Mouse (Mus musculus) heart, adult 2 months (tissue): ENCODE measurements around the gene Gpha2. TPM values are rescaled to one million over a fixed set of nuclear protein-coding genes. Genes with fewer than 3 reads are reported as not detected.

Experiments used
- DNase-seq, 2 experiments: peaks; one replicate each; pipeline ENCODE4 v3.0.0; 2021
- H3K27ac ChIP-seq: fragments of 200-600 bp; 2 replicates; pipeline ENCODE4 v1.8.1; 2022
- H3K27me3 ChIP-seq: fragments of 200-500 bp; 2 replicates; pipeline ENCODE4 v1.6.1; 2012; ENCODE audit warnings: mild to moderate bottlenecking, low read length, inconsistent platforms, mixed read lengths; ENCODE audit not compliant: control insufficient read depth, insufficient read depth
- H3K36me3 ChIP-seq: fragments of 200-500 bp; 2 replicates; pipeline ENCODE4 v1.6.1; 2012; ENCODE audit warnings: low read length, inconsistent platforms; ENCODE audit not compliant: control insufficient read depth, insufficient read depth
- H3K4me1 ChIP-seq: fragments of 200-500 bp; 2 replicates; pipeline ENCODE4 v1.6.1; 2011; ENCODE audit warnings: low read length; ENCODE audit not compliant: control insufficient read depth, insufficient read depth
- H3K4me3 ChIP-seq: fragments of 200-600 bp; 2 replicates; pipeline ENCODE4 v1.8.1; 2022
- H3K79me2 ChIP-seq: fragments of 200-500 bp; replicated peaks from 2 replicates; pipeline ENCODE4 v1.6.1; 2012; ENCODE audit warnings: mild to moderate bottlenecking, inconsistent platforms, low read length, moderate library complexity, mixed read lengths; ENCODE audit not compliant: control insufficient read depth, insufficient read depth
- H3K9ac ChIP-seq: fragments of 200-500 bp; 2 replicates; pipeline ENCODE4 v1.6.1; 2012; ENCODE audit warnings: low read depth, mild to moderate bottlenecking, control low read depth, inconsistent platforms, low read length, mixed read lengths
- CTCF ChIP-seq: fragments of 200-600 bp; IDR thresholded peaks from 2 replicates; pipeline ENCODE4 v1.8.1; 2022; ENCODE audit warnings: antibody characterized with exemption, mild to moderate bottlenecking, moderate library complexity
- EP300 ChIP-seq: fragments of 200-500 bp; IDR thresholded peaks from 2 replicates; pipeline ENCODE4 v1.6.1; 2011; ENCODE audit warnings: low read depth, low read length, control low read depth; ENCODE audit not compliant: insufficient read depth
- POLR2A ChIP-seq: fragments of 200-500 bp; IDR thresholded peaks from 2 replicates; pipeline ENCODE4 v1.6.1; 2011; ENCODE audit warnings: mild to moderate bottlenecking, low read depth, low read length, control low read depth; ENCODE audit not compliant: insufficient read depth
- WGBS: fragments of 180-500 bp; shearing (Covaris S2); methylation state at CpG from one replicate; pipeline ENCODE4 v1.1.7; 2018; 5-methylcytosine and 5-hydroxymethylcytosine counted together
- intact Hi-C: fragments of 180-260 bp; cut with DNase I; formaldehyde crosslinking; loops from one replicate; pipeline ENCODE4 v1.15.1; 2025
- polyA plus RNA-seq: library from polyadenylated mRNA; depleted of rRNA; stranded (reverse); fragments of >200 nt; gene quantifications from 2 replicates; pipeline ENCODE4 v1.2.3, GENCODE M21; 2012
- total RNA-seq, 2 experiments: library from RNA; stranded (reverse); gene quantifications; 2 replicates each; pipeline ENCODE4 v1.2.3; 2021

Gene Gpha2
- total and polyA plus RNA-seq, 3 experiments = 0.27 TPM; not detected in 2

DNA sequence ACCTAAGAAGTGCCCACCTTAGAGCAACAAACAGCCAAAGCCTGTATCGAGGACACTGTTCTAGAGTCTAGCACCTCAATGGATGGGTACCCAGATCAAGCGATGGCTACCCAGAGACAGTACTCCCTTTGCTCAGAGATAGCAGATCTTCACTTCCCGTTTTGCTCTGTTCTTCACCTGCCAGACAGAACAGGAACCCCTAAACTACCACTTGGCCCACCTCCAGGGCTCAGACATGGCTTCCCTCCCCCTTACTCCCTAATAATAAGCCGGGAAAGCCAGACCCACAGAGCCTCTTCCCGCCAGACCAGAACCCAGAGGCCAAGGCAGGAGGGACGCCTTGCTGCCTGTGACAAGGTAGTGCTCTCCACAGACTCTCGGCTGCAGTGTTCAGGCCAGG is 10.7 kb downstream of the Gpha2 start:
- no peaks in the 10 kb centered on the region for H3K36me3 ChIP-seq
- no peak overlapping the region for H3K9ac ChIP-seq
- peaks cover 3% of the 10 kb centered on the region for H3K4me1 ChIP-seq
- no peaks in the 10 kb centered on the region for H3K79me2 ChIP-seq
- no peak overlapping the region for H3K27ac ChIP-seq
- intact Hi-C loops = loop anchor here (1.0 to 2.0 kb wide), 2 partner anchors 96 to 109 kb away; partner anchors contain the start of genes Arl2, Batf2 and Snx15
- WGBS = 73% methylated on average over 7 of the region's 7 CpGs
- peak in 1 of 2 experiments; percentile 23 for DNase-seq
- H3K4me3 ChIP-seq = no peak overlapping the region
- TF ChIP-seq POLR2A (no peak), CTCF (no peak), EP300 (no peak)
- H3K27me3 ChIP-seq = no peaks in the 10 kb centered on the region

DNA sequence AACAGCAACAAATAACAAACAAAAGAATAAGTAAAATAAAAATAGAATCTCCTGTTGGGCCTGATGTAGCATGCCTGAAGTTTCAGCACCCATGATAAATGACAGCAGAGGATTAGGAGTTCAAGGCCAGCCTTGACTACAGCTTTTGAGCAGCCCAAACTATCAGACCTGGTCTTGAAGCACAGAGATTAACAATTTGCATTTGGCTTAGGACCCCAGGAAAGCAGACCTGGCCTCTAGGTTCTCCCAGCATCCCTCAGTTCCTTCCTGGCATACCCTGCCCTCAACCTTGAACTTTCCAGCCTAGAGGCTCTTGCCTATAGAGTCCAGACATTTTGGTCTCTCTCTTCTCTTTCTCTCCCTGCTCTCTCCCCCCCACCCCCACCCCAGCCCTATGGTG is 12.6 kb downstream of the Gpha2 start:
- Histone ChIP-seq H3K36me3 (no peaks in the 10 kb centered on the region), H3K27ac (no peak overlapping the region), H3K27me3 (no peaks in the 10 kb centered on the region), H3K4me1 (peaks cover 3% of the 10 kb centered on the region), H3K4me3 (no peak overlapping the region), H3K79me2 (no peaks in the 10 kb centered on the region), H3K9ac (no peak overlapping the region)
- TF ChIP-seq EP300 (no peak), CTCF (no peak), POLR2A (no peak)
- no peak for DNase-seq
- intact Hi-C loops = no loop called here

GRCm38 (mm10) chr19:6240136-6240535 is 14.0 kb downstream of the Gpha2 start:
- H3K4me3 ChIP-seq = no peak overlapping the region
- peaks cover 3% of the 10 kb centered on the region for H3K4me1 ChIP-seq
- WGBS = 38% methylated on average over 1 of the region's 1 CpGs
- no peak overlapping the region for H3K9ac ChIP-seq
- intact Hi-C loops = no loop called here
- H3K27me3 ChIP-seq = no peaks in the 10 kb centered on the region
- H3K27ac ChIP-seq = no peak overlapping the region
- H3K36me3 ChIP-seq = no peaks in the 10 kb centered on the region
- no peaks in the 10 kb centered on the region for H3K79me2 ChIP-seq
- DNase-seq = no peak
- TF ChIP-seq CTCF = no peak
- no peak for TF ChIP-seq EP300
- TF ChIP-seq POLR2A = no peak

GRCm38 (mm10) chr19:6240725-6241124 is 14.5 kb downstream of the Gpha2 start:
- no peaks in the 10 kb centered on the region for H3K79me2 ChIP-seq
- intact Hi-C loops = no loop called here
- peak overlapping the region; percentile 42 for H3K4me3 ChIP-seq
- no peak for TF ChIP-seq EP300
- no peak for TF ChIP-seq POLR2A
- no peak for TF ChIP-seq CTCF
- H3K4me1 ChIP-seq = peaks cover 3% of the 10 kb centered on the region
- 35% methylated on average over 5 of the region's 5 CpGs for WGBS
- no peak for DNase-seq
- no peak overlapping the region for H3K9ac ChIP-seq
- H3K27ac ChIP-seq = peak overlapping the region; percentile 75
- H3K27me3 ChIP-seq = no peaks in the 10 kb centered on the region
- H3K36me3 ChIP-seq = no peaks in the 10 kb centered on the region

DNA sequence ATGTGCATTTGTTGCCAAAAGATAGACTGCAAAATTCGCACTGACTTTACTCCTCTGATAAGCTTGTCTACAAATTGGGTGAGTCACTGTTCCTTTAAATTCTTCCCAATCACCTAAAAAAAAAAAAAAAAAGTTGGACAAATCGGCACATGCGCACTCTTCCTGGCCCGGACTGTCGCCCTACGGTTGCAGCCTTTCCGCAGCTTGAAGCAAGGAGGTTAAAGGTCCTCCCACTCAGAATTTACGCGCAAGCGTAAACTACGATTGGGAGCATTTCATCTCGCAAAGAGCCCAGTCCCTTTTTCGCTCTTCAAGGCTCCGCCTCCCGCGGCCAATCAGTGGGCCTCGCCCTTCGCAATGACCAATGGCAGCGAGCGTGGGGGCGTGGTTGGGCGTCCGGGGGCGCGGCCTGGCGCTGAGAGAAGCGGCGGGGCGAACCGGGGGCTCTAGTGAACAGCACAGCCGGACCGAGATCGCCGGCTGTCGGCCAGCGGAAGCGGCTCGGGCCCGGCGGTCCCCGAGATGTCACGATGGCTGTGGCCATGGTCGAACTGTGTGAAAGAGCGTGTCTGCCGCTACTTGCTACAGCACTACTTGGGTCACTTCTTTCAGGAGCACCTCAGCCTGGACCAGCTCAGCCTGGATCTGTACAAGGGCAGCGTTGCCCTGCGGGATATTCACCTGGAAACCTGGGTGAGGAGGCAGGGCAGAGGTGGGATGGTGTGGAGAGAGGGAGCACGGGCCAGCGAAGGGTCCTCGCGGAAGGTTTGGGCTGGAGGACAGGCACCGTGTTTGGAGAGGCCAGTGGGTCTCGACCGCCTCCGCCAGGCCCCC is 15.3 kb downstream of the Gpha2 start, which contains the start of gene Atg2a:
Atg2a (plus strand) TSS at position 395 of the 834 bp plus-strand sequence.
- under 1% methylated on average over 55 of the region's 55 CpGs for WGBS

GRCm38 (mm10) chr19:6242281-6242680 is 16.1 kb downstream of the Gpha2 start:
- H3K79me2 ChIP-seq = no peaks in the 10 kb centered on the region
- intact Hi-C loops = no loop called here
- peak overlapping the region; percentile 86 for H3K27ac ChIP-seq
- 0% methylated on average over 4 of the region's 4 CpGs for WGBS
- no peaks in the 10 kb centered on the region for H3K27me3 ChIP-seq
- peak overlapping the region; percentile 96 for H3K4me3 ChIP-seq
- peak overlapping the region; percentile 80 for H3K9ac ChIP-seq
- TF ChIP-seq POLR2A (0 out of 2 replicates have a peak, but pooled peaks have one; percentile 38), EP300 (0 out of 2 replicates have a peak, but pooled peaks have one; percentile 25), CTCF (no peak)
- no peaks in the 10 kb centered on the region; the same call in none of the 2 replicates for H3K4me1 ChIP-seq
- peak; percentile 55 to 63 for DNase-seq
- H3K36me3 ChIP-seq = no peaks in the 10 kb centered on the region

More for the DNA sequence above, 15.3 kb downstream of the Gpha2 start, which contains the start of gene Atg2a:
- H3K4me3 ChIP-seq = peak within 1 kb of the TSS; percentile 96
- peak within 1 kb of the TSS; percentile 86 for H3K27ac ChIP-seq
- peak; percentile 98 to 99 for DNase-seq
- peaks cover under 1% of the 10 kb centered on the region for H3K4me1 ChIP-seq
- TF ChIP-seq EP300 (0 out of 2 replicates have a peak, but pooled peaks have one; percentile 36), CTCF (peak; percentile 32), POLR2A (peak; percentile 83)
- H3K27me3 ChIP-seq = no peaks in the 10 kb centered on the region
- no peaks in the 10 kb centered on the region for H3K79me2 ChIP-seq
- H3K36me3 ChIP-seq = no peaks in the 10 kb centered on the region
- intact Hi-C loops = no loop called here
- H3K9ac ChIP-seq = peak within 1 kb of the TSS; percentile 80
